Mouse (Mus musculus) limb, embryonic 10.5 days (tissue): Measurements from ENCODE around the gene Btnl4. TPM values are rescaled to one million over a fixed set of nuclear protein-coding genes. Genes with fewer than 3 reads are reported as not detected.

Experiments used
- polyA plus RNA-seq: library from polyadenylated mRNA; unstranded; fragments of >200 nt; fragmentation: Nextera tagmentation; extraction: Ambion mirVana; gene quantifications from 2 replicates; pipeline ENCODE4 v1.2.1, GENCODE M21; 2016

Btnl4 gene
- polyA plus RNA-seq, 1 experiment from 2014 or later = not detected

Other genes starting within 250 kb of the Btnl4 start
- gene H2-Ob, start 238.4 kb downstream of the Btnl4 start, polyA plus RNA-seq = not detected in 2 replicates
- gene H2-Ab1, start 219.6 kb downstream of the Btnl4 start, polyA plus RNA-seq = 6.7 and 9.9 TPM in 2 replicates
- gene H2-Aa, start 189.5 kb downstream of the Btnl4 start, polyA plus RNA-seq = not detected in 2 replicates
- 0.80 and 0.83 TPM in 2 replicates for gene H2-Eb1, start 171.5 kb downstream of the Btnl4 start, polyA plus RNA-seq
- not detected in 2 replicates for gene H2-Eb2, start 151.7 kb downstream of the Btnl4 start, polyA plus RNA-seq
- not detected in 2 replicates for gene Btnl2, start 122.5 kb downstream of the Btnl4 start, polyA plus RNA-seq
- not detected in 2 replicates for gene Btnl1, start 100.2 kb downstream of the Btnl4 start, polyA plus RNA-seq
- gene BC051142, start 78.5 kb downstream of the Btnl4 start, polyA plus RNA-seq = 0.53 and 1.3 TPM in 2 replicates
- not detected in 2 replicates for gene Btnl6, start 40.0 kb upstream of the Btnl4 start, polyA plus RNA-seq
- 6.4 and 8.2 TPM in 2 replicates for gene Notch4, start 87.0 kb upstream of the Btnl4 start, polyA plus RNA-seq
- 4.8 and 10.5 TPM in 2 replicates for gene Gpsm3, start 112.5 kb upstream of the Btnl4 start, polyA plus RNA-seq
- 19.9 and 22.5 TPM in 2 replicates for gene Pbx2, start 113.9 kb upstream of the Btnl4 start, polyA plus RNA-seq
- gene Ager, start 120.5 kb upstream of the Btnl4 start, polyA plus RNA-seq = 2.6 and 3.6 TPM in 2 replicates
- 149 and 162 TPM in 2 replicates for gene Rnf5, start 126.4 kb upstream of the Btnl4 start, polyA plus RNA-seq
- gene Agpat1, start 126.9 kb upstream of the Btnl4 start, polyA plus RNA-seq = 51.0 and 55.6 TPM in 2 replicates
- 1.9 and 2.2 TPM in 2 replicates for gene Egfl8, start 138.7 kb upstream of the Btnl4 start, polyA plus RNA-seq
- 21.0 and 21.6 TPM in 2 replicates for gene Ppt2, start 151.2 kb upstream of the Btnl4 start, polyA plus RNA-seq
- 0.08 TPM in 1 of 2 replicates, not detected in the other for gene Prrt1, start 152.2 kb upstream of the Btnl4 start, polyA plus RNA-seq
- gene Fkbpl, start 167.4 kb upstream of the Btnl4 start, polyA plus RNA-seq = 17.9 and 18.9 TPM in 2 replicates
- gene Atf6b, start 169.8 kb upstream of the Btnl4 start, polyA plus RNA-seq = 101 TPM in 2 replicates
- gene Tnxb, start 193.2 kb upstream of the Btnl4 start, polyA plus RNA-seq = not detected in 2 replicates